Mouse (Mus musculus): ENCODE measurements around the gene Hfe. TPM values are rescaled to one million over a fixed set of nuclear protein-coding genes. Genes with fewer than 3 reads are reported as not detected.
A peak's percentile ranks its signal among the peaks of the same experiment; 100 is the strongest.
"Not testable (repeated sequence)": the region's sequence is repeated elsewhere in the genome, so short reads cannot be mapped to it uniquely, and the experiment has no call there.

Gene Hfe
- polyA plus RNA-seq, 2 experiments from 2014 or later = 0.80 TPM; not detected in 1

DNA sequence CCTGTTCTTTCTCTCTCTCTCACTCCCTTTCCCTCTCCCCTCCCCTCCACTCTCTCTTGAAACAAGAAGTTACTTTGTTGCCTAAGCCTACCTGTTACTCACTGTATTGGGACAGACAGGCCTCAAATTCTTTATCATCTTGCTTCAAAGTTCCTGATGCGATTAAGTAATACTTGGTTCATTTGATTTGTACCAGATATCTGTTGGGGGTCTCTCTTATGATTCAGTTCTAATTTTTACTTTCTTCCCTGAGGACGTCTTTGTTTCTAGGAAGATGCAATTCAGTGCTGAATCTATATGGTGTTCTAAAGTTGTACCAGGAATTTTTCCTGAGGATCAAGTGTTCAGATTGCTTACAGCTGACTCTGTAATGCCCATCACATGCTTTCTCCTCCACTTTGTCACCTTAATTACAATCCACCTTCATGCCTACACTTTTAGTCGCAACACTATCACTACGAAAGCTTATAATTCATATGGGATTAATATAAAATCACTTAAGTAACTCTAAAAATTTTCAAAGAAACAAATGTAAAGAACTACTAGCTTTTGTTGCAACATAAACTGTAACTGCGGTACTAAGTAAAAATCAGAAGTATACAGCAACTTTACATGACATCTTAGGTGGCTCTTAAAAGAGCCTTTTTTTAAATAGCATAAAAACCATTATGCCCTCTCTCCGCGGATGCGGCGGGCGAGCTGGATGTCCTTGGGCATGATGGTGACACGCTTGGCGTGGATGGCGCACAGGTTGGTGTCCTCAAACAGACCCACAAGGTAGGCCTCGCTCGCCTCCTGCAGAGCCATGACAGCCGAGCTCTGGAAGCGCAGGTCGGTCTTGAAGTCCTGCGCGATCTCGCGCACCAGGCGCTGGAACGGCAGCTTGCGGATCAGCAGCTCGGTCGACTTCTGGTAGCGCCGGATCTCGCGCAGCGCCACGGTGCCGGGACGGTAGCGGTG, 34.0 kb upstream of the Hfe start:
- ATAC-seq = no peak

DNA sequence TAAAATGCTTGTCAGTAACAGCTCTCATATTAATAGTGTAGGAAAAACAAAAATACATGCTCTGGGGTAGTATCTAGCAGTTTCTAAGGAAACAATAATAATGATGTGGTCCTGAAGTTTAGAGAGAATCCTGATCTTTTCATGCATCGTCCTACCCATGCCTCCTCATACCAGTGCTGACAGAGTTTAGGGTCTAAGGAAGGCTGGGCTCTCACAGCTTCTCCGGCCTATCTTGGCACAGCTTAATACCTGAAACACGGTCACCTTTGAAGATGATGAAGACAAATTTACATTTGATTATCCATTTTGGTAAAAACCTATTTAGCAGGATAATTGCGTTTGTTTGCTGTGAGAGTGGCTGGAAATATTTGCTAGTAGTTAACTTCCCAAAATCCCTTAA, 33.3 kb upstream of the Hfe start:
- ATAC-seq = no peak

GRCm38 (mm10) chr13:23743215-23743614, 32.6 kb upstream of the Hfe start:
- no peak for ATAC-seq

- no peak for ATAC-seq
These were observed 31.4 kb upstream of the Hfe start for GRCm38 (mm10) chr13:23742007-23742406.

DNA sequence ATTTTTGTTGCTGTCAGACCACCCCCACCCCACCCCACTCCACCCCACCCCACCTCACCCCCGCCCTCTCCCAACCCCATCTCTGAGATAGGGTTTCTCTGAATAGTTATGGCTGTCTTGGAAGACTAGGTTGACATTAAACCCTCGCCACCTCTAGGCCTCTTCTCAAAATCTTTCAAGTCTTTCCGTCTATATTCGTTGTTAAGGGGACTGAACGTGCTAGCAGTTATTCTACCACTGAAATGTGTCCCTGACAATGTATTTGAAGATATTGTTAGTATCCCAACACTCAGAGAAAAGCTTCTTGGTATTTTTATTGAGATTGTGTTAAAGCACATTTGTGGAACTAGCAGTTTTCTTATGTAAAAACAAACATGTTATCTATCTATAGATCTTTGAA, 30.3 kb upstream of the Hfe start:
- ATAC-seq = no peak

GRCm38 (mm10) chr13:23740256-23740840, 29.7 kb upstream of the Hfe start:
- no peak for ATAC-seq

- peak; percentile 57 for ATAC-seq
These were observed 29.2 kb upstream of the Hfe start for GRCm38 (mm10) chr13:23739922-23740252.

GRCm38 (mm10) chr13:23739069-23739921, 28.6 kb upstream of the Hfe start:
- ATAC-seq = peak; percentile 86

DNA sequence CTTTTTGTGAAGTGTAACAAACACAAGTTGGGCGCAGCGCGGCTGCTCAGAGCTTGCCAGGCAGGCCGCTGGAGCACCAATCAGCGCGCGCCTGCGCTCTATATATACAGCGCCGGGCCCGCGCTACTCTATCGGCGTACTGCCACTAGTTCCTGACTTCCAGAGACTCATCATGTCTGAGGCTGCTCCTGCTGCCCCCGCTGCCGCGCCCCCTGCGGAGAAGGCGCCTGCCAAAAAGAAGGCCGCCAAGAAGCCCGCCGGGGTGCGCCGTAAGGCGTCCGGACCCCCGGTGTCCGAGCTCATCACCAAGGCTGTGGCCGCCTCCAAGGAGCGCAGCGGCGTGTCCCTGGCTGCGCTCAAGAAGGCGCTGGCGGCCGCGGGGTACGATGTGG, 28.0 kb upstream of the Hfe start, which contains the start of gene Hist1h1c:
TSS of gene Hist1h1c (plus strand) at position 132 of the 392 bp plus-strand sequence.
- ATAC-seq = peak; percentile 72

- ATAC-seq = no peak
These were observed 27.4 kb upstream of the Hfe start for GRCm38 (mm10) chr13:23738041-23738440.

GRCm38 (mm10) chr13:23737091-23737490, 26.4 kb upstream of the Hfe start:
- no peak for ATAC-seq

GRCm38 (mm10) chr13:23732156-23732804, 21.6 kb upstream of the Hfe start:
- ATAC-seq = peak; percentile 75

- ATAC-seq = no peak
These were observed 19.8 kb upstream of the Hfe start for GRCm38 (mm10) chr13:23730479-23730878.

- ATAC-seq = no peak
These were observed 19.1 kb upstream of the Hfe start for GRCm38 (mm10) chr13:23729706-23730105.

GRCm38 (mm10) chr13:23729192-23729525, 18.5 kb upstream of the Hfe start:
- peak; percentile 65 for ATAC-seq

- no peak for ATAC-seq
These were observed 18.0 kb upstream of the Hfe start for GRCm38 (mm10) chr13:23728472-23729191.

GRCm38 (mm10) chr13:23725213-23725612, 14.6 kb upstream of the Hfe start:
- ATAC-seq = no peak

- ATAC-seq = no peak
These were observed 13.6 kb upstream of the Hfe start for GRCm38 (mm10) chr13:23724239-23724638.

DNA sequence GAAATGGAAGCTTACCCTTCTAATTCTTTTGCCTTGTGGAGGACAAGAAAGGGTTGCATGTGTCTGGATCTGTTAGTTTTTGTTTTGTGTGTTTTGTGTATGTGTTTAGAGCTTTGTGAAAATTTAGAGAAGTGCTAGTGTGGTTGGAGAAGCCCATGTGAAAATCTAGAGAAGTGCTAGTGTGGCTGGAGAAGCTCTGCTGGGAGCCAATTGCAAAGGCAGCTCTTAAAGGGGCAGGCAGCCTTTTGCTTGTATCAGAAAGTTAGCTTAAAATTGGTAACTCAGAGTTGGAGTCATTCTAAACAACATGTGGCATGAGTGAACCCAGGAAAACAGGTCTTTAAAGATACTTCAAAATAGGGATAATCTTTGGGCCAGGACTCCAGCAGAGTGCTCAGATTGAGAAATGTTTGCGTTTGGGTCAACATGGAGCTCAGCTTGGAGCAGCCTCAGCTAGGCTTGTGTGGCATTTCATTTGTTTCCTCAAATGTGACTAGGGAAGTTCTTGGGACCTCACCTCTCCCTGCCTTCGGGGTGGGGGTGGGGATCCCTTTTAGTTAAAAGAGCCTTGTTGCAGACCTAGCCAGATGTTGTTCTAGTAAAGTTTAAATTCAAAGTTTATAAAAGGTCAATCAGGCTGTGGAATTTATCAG, 7.1 kb upstream of the Hfe start:
- ATAC-seq = not testable (repeated sequence)

DNA sequence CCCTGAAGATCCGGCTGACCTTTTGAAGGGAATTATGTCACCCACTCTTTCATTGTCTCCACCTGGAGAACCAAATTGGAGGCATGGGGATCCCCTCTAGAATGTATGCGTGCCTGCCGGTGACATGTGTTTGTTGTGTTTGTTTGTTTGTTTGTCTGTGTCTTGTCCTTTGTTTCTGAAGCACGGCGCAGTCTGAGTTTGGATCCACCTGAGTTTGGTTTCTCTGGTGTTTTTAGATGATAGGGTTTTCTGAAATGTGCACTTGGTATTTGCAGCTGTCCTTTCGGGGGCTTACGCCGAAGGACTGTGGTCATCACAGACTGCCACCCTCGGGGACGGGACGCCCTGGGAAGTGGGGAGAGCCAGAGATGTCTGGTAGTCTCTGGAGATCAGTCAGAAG, 6.5 kb upstream of the Hfe start:
- no peak for ATAC-seq

GRCm38 (mm10) chr13:23716261-23717042, 5.8 kb upstream of the Hfe start:
- no peak for ATAC-seq

Data from activated CD4-positive, CD25-positive, alpha-beta regulatory T cell, adult 4 months (primary cell).